Mouse (Mus musculus): ENCODE results near the gene Bicra. TPM values are rescaled to one million over a fixed set of nuclear protein-coding genes. Genes with fewer than 3 reads are reported as not detected.

The Bicra gene
- total and polyA plus RNA-seq, 3 experiments = 1.1 to 52.1 (median 52.1) TPM

DNA sequence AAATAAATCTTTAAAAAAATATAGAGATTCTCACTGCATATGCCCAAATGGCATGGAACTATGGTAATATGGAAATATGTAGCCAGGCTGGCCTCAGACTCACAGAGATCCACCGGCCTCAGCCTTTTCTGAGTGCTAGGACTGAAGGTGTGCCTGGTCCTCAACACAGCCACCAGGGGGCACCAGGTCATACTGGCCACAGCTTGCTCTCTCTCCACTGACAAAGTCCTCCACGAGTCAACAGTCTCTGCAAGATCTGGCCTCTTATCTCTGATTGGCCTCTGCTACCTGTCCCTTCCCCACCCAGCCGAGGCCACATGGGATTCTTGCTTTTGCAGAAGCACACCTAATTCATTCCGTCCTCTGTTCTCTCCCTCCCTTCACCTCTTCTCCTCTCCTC, 117.8 kb downstream of the Bicra start:
- TF ChIP-seq CTCF (IDR thresholded peaks at IDR 0.05; ENCODE audit: low read depth, low read length) = peak; percentile 71
- TF ChIP-seq GATA1 (IDR thresholded peaks at IDR 0.05; ENCODE audit: borderline replicate concordance, low read length) = no peak
- peaks cover under 1% of the 10 kb centered on the region for H3K36me3 ChIP-seq (replicated peaks)
- no peaks in the 10 kb centered on the region for H3K9me3 ChIP-seq (replicated peaks)
- DNase-seq (ENCODE audit: low spot score) (no peak), ATAC-seq (ENCODE audit: extremely low read depth, insufficient number of reproducible peaks, low FRiP score, poor library complexity, severe bottlenecking) (peak; percentile 84)
- peaks cover 12% of the 10 kb centered on the region for H3K27me3 ChIP-seq (ENCODE audit: insufficient read depth, low read length)
- peaks cover 7% of the 10 kb centered on the region for H3K4me1 ChIP-seq (ENCODE audit: insufficient read depth, low read depth, low read length)
- no peak overlapping the region for H3K4me3 ChIP-seq (ENCODE audit: low read depth, low read length)

DNA sequence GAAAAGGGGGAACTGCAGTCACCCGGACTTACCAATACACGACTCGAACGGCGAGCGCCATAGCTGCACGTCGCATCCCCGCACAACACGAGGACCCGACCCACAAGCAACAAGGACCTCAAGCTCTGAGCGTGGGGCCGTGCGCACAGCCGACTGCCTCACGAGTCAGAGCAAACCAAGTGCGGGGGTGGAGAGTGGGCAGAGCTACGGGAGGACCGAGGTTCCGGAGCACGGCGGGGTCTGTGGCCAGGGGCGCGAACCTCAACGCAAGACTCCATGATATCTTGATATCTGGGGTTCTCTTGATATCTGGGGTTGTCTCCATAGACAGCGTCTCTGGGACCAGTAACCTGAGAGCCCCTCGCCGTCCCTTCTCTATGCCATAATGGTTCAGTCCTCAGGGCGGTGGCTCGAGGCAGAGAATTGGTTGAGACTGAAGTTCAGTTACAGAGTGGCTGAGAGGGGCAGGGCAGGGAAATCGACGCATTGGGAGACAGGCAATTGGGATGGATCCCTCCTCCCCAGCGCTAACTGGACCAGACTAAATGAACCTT, 125.4 kb downstream of the Bicra start, which contains the start of gene Selenow:
TSS of gene Selenow (minus strand) at position 183 of the 554 bp plus-strand sequence.
- TF ChIP-seq CTCF (IDR thresholded peaks at IDR 0.05; ENCODE audit: low read depth, low read length) (no peak), GATA1 (IDR thresholded peaks at IDR 0.05; ENCODE audit: borderline replicate concordance, low read length) (no peak), GATA2 (IDR thresholded peaks at IDR 0.05; ENCODE audit: borderline replicate concordance, low read depth, low read length) (no peak), POLR2AphosphoS5 (IDR thresholded peaks at IDR 0.05; ENCODE audit: insufficient replicate concordance, low read depth, low read length) (no peak), TAL1 (conservative IDR thresholded peaks at IDR 0.05; ENCODE audit: low read depth, low read length) (no peak)
- Histone ChIP-seq H3K4me3 (ENCODE audit: low read depth, low read length) (peak within 1 kb of the TSS; percentile 74), H3K4me1 (ENCODE audit: insufficient read depth, low read depth, low read length) (peaks cover 55% of the 10 kb centered on the region), H3K9me3 (replicated peaks) (no peaks in the 10 kb centered on the region), H3K36me3 (replicated peaks) (peaks cover 34% of the 10 kb centered on the region), H3K27me3 (ENCODE audit: insufficient read depth, low read length) (peaks cover 4% of the 10 kb centered on the region)
- ATAC-seq (ENCODE audit: extremely low read depth, insufficient number of reproducible peaks, low FRiP score, poor library complexity, severe bottlenecking) = peak; percentile 87
- peak; percentile 82 for DNase-seq (ENCODE audit: low spot score)

DNA sequence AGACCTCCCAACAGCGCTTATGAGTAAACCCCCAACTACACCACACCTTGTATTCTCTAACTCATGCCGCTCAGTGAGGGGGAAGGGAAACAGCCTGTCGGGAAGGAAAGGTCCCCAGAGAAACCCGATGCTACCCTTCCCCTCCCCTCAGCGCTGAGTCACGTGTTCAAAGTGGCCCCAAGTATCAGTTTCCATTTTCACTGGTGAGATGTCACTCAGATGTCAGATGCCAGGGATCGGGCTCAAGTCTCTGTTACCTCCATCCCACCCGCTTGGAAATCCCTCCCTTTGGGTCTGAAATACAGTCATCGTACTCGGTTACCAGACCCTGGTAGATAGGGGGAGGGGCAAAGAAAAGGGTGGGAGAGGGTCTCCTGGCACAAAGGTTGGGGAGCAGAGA, 125.9 kb downstream of the Bicra start:
- no peaks in the 10 kb centered on the region for H3K9me3 ChIP-seq (replicated peaks)
- H3K4me1 ChIP-seq (ENCODE audit: insufficient read depth, low read depth, low read length) = peaks cover 55% of the 10 kb centered on the region
- H3K4me3 ChIP-seq (ENCODE audit: low read depth, low read length) = peak overlapping the region; percentile 74
- TF ChIP-seq POLR2AphosphoS5 (IDR thresholded peaks at IDR 0.05; ENCODE audit: insufficient replicate concordance, low read depth, low read length) = no peak
- TF ChIP-seq TAL1 (conservative IDR thresholded peaks at IDR 0.05; ENCODE audit: low read depth, low read length) = no peak
- no peak for TF ChIP-seq CTCF (IDR thresholded peaks at IDR 0.05; ENCODE audit: low read depth, low read length)
- no peak for TF ChIP-seq GATA1 (IDR thresholded peaks at IDR 0.05; ENCODE audit: borderline replicate concordance, low read length)
- no peak for TF ChIP-seq GATA2 (IDR thresholded peaks at IDR 0.05; ENCODE audit: borderline replicate concordance, low read depth, low read length)
- DNase-seq (ENCODE audit: low spot score) (peak; percentile 54), ATAC-seq (ENCODE audit: extremely low read depth, insufficient number of reproducible peaks, low FRiP score, poor library complexity, severe bottlenecking) (peak; percentile 45)
- peaks cover 4% of the 10 kb centered on the region for H3K27me3 ChIP-seq (ENCODE audit: insufficient read depth, low read length)
- peaks cover 39% of the 10 kb centered on the region for H3K36me3 ChIP-seq (replicated peaks)

Other genes starting within 250 kb of the Bicra start
- not detected in 2 replicates for gene Obox6, start 208.2 kb downstream of the Bicra start, total RNA-seq (2014; fragmentation: Nextera tagmentation)
- gene Obox6, start 208.2 kb downstream of the Bicra start, total RNA-seq (2017) = 0.16 TPM in 1 of 2 replicates, not detected in the other
- gene Obox6, start 208.2 kb downstream of the Bicra start, polyA plus RNA-seq (2012) = not detected in 2 replicates
- not detected in 2 replicates for gene Crx, start 168.0 kb downstream of the Bicra start, total RNA-seq (2014; fragmentation: Nextera tagmentation)
- 0.05 and 0.06 TPM in 2 replicates for gene Crx, start 168.0 kb downstream of the Bicra start, total RNA-seq (2017)
- not detected in 2 replicates for gene Crx, start 168.0 kb downstream of the Bicra start, polyA plus RNA-seq (2012)
- not detected in 2 replicates for gene Crxos, start 165.3 kb downstream of the Bicra start, total RNA-seq (2014; fragmentation: Nextera tagmentation)
- 0.38 TPM in 1 of 2 replicates, not detected in the other for gene Crxos, start 165.3 kb downstream of the Bicra start, total RNA-seq (2017)
- not detected in 2 replicates for gene Crxos, start 165.3 kb downstream of the Bicra start, polyA plus RNA-seq (2012)
- 559 and 654 TPM in 2 replicates for gene Selenow, start 125.5 kb downstream of the Bicra start, total RNA-seq (2014; fragmentation: Nextera tagmentation)
- 144 and 152 TPM in 2 replicates for gene Selenow, start 125.5 kb downstream of the Bicra start, total RNA-seq (2017)
- gene Selenow, start 125.5 kb downstream of the Bicra start, polyA plus RNA-seq (2012) = 761 and 867 TPM in 2 replicates
- 95.0 and 118 TPM in 2 replicates for gene Nop53, start 101.8 kb downstream of the Bicra start, total RNA-seq (2014; fragmentation: Nextera tagmentation)
- 288 and 328 TPM in 2 replicates for gene Nop53, start 101.8 kb downstream of the Bicra start, total RNA-seq (2017)
- gene Nop53, start 101.8 kb downstream of the Bicra start, polyA plus RNA-seq (2012) = 630 and 764 TPM in 2 replicates
- gene Ehd2, start 80.4 kb downstream of the Bicra start, total RNA-seq (2014; fragmentation: Nextera tagmentation) = 0.38 and 0.44 TPM in 2 replicates
- gene Ehd2, start 80.4 kb downstream of the Bicra start, total RNA-seq (2017) = 0.33 and 0.35 TPM in 2 replicates
- gene Ehd2, start 80.4 kb downstream of the Bicra start, polyA plus RNA-seq (2012) = 0.11 and 0.15 TPM in 2 replicates
- not detected in 2 replicates for gene Zfp541, start 13.9 kb upstream of the Bicra start, total RNA-seq (2014; fragmentation: Nextera tagmentation)
- gene Zfp541, start 13.9 kb upstream of the Bicra start, total RNA-seq (2017) = under 0.01 TPM in 1 of 2 replicates, not detected in the other
- gene Zfp541, start 13.9 kb upstream of the Bicra start, polyA plus RNA-seq (2012) = not detected in 2 replicates
- 116 and 156 TPM in 2 replicates for gene Napa, start 50.5 kb upstream of the Bicra start, total RNA-seq (2014; fragmentation: Nextera tagmentation)
- 73.6 and 86.9 TPM in 2 replicates for gene Napa, start 50.5 kb upstream of the Bicra start, total RNA-seq (2017)
- 137 and 159 TPM in 2 replicates for gene Napa, start 50.5 kb upstream of the Bicra start, polyA plus RNA-seq (2012)
- 8.8 and 12.6 TPM in 2 replicates for gene Kptn, start 72.0 kb upstream of the Bicra start, total RNA-seq (2014; fragmentation: Nextera tagmentation)
- 15.0 and 18.7 TPM in 2 replicates for gene Kptn, start 72.0 kb upstream of the Bicra start, total RNA-seq (2017)
- gene Kptn, start 72.0 kb upstream of the Bicra start, polyA plus RNA-seq (2012) = 24.5 and 29.4 TPM in 2 replicates
- 0.15 and 0.23 TPM in 2 replicates for gene Slc8a2, start 81.9 kb upstream of the Bicra start, total RNA-seq (2014; fragmentation: Nextera tagmentation)
- under 0.01 and 0.05 TPM in 2 replicates for gene Slc8a2, start 81.9 kb upstream of the Bicra start, total RNA-seq (2017)
- 0.03 TPM in 1 of 2 replicates, not detected in the other for gene Slc8a2, start 81.9 kb upstream of the Bicra start, polyA plus RNA-seq (2012)
- gene Meis3, start 127.2 kb upstream of the Bicra start, total RNA-seq (2014; fragmentation: Nextera tagmentation) = 0.60 and 3.6 TPM in 2 replicates
- gene Meis3, start 127.2 kb upstream of the Bicra start, total RNA-seq (2017) = 1.9 and 2.2 TPM in 2 replicates
- gene Meis3, start 127.2 kb upstream of the Bicra start, polyA plus RNA-seq (2012) = 1.8 and 2.6 TPM in 2 replicates
- gene Dhx34, start 174.1 kb upstream of the Bicra start, total RNA-seq (2014; fragmentation: Nextera tagmentation) = 9.6 and 10.7 TPM in 2 replicates
- gene Dhx34, start 174.1 kb upstream of the Bicra start, total RNA-seq (2017) = 6.9 and 8.8 TPM in 2 replicates
- 25.1 and 26.6 TPM in 2 replicates for gene Dhx34, start 174.1 kb upstream of the Bicra start, polyA plus RNA-seq (2012)
- gene C5ar2, start 196.2 kb upstream of the Bicra start, total RNA-seq (2014; fragmentation: Nextera tagmentation) = 0.23 and 0.63 TPM in 2 replicates
- gene C5ar2, start 196.2 kb upstream of the Bicra start, total RNA-seq (2017) = 0.12 and 0.27 TPM in 2 replicates
- gene C5ar2, start 196.2 kb upstream of the Bicra start, polyA plus RNA-seq (2012) = 0.02 TPM in 2 replicates
- gene C5ar1, start 211.6 kb upstream of the Bicra start, total RNA-seq (2014; fragmentation: Nextera tagmentation) = not detected in 2 replicates
- gene C5ar1, start 211.6 kb upstream of the Bicra start, total RNA-seq (2017) = 0.16 and 0.64 TPM in 2 replicates
- not detected in 2 replicates for gene C5ar1, start 211.6 kb upstream of the Bicra start, polyA plus RNA-seq (2012)
- 3.5 and 4.1 TPM in 2 replicates for gene Inafm1, start 225.7 kb upstream of the Bicra start, total RNA-seq (2014; fragmentation: Nextera tagmentation)
- gene Inafm1, start 225.7 kb upstream of the Bicra start, total RNA-seq (2017) = 18.8 and 23.1 TPM in 2 replicates
- gene Inafm1, start 225.7 kb upstream of the Bicra start, polyA plus RNA-seq (2012) = 92.0 and 140 TPM in 2 replicates
- 8.1 and 16.6 TPM in 2 replicates for gene Ccdc9, start 238.9 kb upstream of the Bicra start, total RNA-seq (2014; fragmentation: Nextera tagmentation)
- gene Ccdc9, start 238.9 kb upstream of the Bicra start, total RNA-seq (2017) = 58.0 and 66.0 TPM in 2 replicates
- 133 and 136 TPM in 2 replicates for gene Ccdc9, start 238.9 kb upstream of the Bicra start, polyA plus RNA-seq (2012)